Mouse (Mus musculus): ENCODE results near the gene Dglucy.
"Not testable (repeated sequence)": the region's sequence is repeated elsewhere in the genome, so short reads cannot be mapped to it uniquely, and the experiment has no call there.

Gene Dglucy

GRCm38 (mm10) chr12:100780416-100780815, 1.6 kb downstream of the Dglucy start:
- DNase-seq (ENCODE audit: low read depth) = no peak

GRCm38 (mm10) chr12:100781428-100782120, 2.7 kb downstream of the Dglucy start:
- DNase-seq (ENCODE audit: low read depth) = no peak

GRCm38 (mm10) chr12:100784152-100784551, 5.3 kb downstream of the Dglucy start:
- DNase-seq (ENCODE audit: low read depth) = no peak

GRCm38 (mm10) chr12:100785344-100785743, 6.5 kb downstream of the Dglucy start:
- no peak for DNase-seq (ENCODE audit: low read depth)

DNA sequence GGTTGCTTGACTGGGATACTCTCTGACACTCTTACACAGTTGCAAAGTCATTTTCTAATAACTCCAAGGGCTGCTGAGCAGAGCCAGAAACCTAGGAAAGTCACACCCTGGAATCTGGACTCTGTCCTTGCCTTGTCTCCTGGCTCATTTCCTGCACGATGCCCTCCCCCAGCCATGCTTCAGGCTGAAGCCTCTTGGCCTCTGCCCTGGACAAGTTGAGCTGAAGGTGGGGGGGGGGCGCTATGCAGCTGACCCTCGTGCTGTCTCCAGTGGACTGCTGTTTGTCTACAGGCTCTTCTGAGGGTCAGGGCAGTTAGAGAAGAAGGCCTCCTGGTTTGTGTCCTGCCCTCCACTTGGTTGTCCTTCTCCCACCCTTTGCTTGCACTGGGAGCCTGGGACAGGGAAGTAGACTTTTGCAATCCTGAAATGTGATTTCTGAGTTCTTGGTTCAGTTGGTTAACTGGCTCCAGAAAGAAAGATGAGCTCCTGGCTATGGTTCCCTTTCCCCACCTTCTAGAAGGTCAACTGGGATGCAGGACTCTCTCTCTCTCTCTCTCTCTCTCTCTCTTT, 11.2 kb downstream of the Dglucy start:
- DNase-seq (ENCODE audit: low read depth) = no peak

DNA sequence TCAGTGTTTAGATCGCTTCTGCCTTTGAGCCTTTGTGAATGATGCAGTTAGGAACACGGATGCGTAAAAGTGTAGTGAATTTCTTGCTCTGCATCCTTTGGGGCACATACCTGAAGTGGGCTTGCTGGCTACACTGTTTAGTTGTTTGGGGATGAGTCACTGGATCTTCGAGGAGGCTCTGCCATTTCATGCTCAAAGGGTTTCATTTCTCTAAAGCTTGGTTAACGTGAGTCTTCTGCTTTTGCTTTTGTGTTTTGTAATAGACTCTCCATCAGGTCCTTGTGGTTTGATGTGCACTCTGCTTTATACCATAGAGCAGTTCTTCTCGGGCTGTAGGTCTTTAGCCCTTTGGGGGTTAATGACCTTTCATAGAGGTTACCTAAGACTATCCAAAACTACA, 12.6 kb downstream of the Dglucy start:
- no peak for DNase-seq (ENCODE audit: low read depth)

DNA sequence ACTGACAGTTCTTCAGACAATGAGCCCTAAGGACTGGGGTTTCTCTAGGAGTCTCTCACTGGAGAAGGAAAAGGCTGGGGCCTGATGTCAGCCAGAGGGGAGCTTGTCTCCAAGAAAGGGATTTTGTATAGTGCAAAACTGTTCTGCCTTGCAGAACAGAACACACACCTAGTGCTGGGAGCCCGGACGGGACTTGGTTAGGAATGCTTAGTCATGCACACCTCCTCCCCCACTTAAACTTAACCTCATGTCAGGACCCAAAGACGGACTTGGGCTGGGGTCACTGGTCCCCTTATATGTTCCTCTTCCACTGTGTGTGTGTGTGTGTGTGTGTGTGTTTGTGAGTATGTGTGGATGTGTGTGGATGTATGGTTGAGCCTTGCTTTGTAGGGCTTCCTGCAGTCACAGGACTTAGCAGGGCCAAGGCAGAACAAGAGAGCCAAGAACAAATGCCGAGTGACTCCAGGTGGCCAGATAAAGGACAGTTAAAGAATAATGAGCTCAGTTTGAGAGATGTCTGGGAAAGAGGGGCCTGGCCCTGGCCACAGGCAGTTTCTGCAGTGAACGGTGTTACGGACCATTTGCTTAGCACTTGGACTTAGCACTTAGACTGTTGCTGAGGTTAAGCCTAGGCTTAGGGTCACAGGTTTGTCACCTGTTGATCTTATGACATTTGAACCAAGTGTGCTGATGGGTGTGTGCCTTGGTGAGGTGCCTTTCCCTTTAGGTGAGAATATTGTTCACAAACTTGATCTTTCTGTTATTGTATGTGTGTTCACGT, 15.8 kb downstream of the Dglucy start:
- no peak for DNase-seq (ENCODE audit: low read depth)

GRCm38 (mm10) chr12:100795390-100796036, 16.7 kb downstream of the Dglucy start:
- DNase-seq (ENCODE audit: low read depth) = no peak

DNA sequence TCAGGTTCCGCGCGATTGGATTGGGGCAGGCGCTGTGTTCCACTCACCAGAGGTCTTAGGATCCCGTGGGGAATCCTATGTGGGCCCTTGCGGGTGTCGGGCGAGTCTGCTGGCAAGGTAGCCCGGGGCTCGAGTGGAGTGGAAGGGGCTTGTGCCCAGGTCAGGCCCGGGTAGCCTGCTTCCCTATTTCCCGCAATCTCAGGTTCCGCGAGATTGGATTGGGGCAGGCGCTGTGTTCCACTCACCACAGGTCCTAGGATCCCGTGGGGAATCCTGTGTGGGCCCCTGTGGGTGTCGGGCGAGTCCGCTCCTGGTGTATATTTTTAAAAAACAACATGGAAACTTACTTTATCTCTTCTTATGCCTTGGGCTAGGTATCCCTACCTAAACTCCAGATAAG, 24.5 kb downstream of the Dglucy start:
- not testable (repeated sequence) for DNase-seq (ENCODE audit: low read depth)

DNA sequence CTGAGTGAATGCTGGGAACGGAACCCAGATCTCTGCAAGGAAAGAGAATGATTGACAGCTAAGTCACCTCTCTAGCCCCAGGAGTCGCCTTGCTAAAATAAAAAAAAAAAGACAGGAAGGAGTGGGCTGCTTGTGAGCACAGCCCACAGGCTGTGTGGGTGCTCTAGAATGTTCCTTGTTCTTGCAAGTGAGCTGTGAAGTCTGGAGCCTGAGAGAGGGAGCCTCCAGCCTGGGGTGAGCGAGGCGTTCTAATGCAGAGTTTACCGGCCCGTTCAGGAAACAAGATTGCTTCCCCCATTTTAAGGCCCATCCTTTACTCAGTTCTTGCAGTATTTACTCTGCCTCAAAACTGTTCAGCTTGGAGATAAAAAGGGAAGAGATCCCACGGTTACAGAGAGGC, 28.4 kb downstream of the Dglucy start:
- DNase-seq (ENCODE audit: low read depth) = no peak

GRCm38 (mm10) chr12:100808609-100809280, 29.9 kb downstream of the Dglucy start:
- DNase-seq (ENCODE audit: low read depth) = no peak

GRCm38 (mm10) chr12:100810542-100810941, 31.7 kb downstream of the Dglucy start:
- DNase-seq (ENCODE audit: low read depth) = peak; percentile 79

DNA sequence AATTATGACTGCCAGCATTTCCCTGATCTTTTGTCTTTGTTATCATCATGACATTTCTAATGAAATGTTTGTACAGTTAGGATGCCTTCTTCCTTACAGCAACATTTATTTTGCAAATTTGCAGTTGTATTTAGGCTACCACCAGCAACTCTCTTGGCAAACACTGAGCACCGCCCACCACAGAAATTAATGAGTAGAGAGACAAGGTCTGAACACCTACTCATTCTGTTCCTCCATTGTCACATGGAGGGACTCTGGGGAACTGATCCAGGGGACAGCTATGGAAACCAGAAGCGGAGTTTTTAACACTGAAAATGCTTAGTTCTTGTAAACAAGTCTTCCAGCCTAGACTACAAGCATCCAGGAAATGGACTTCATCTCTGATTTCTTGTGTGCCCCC, 35.0 kb downstream of the Dglucy start:
- DNase-seq (ENCODE audit: low read depth) = no peak

DNA sequence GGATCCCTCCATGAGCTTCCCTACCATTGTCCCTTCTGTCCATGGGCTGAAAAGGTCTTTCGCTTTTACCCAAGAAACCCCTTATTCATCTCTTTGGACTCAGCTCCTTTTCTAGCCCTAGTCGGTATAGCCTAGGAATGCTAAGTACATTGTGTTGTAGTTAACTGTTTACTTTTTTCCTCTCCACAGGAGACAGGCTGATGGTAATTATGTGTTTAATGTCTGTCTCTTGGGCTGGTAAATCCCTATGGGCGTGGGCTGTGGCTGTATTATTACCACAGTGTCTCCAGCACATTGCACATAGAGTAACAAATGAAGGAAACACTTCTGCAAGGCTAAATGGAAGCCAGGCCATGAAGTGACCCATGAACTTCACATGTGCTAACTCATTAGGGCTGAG, 35.8 kb downstream of the Dglucy start:
- no peak for DNase-seq (ENCODE audit: low read depth)

GRCm38 (mm10) chr12:100816906-100817305, 38.0 kb downstream of the Dglucy start:
- DNase-seq (ENCODE audit: low read depth) = no peak

GRCm38 (mm10) chr12:100819965-100820364, 41.1 kb downstream of the Dglucy start:
- no peak for DNase-seq (ENCODE audit: low read depth)

DNA sequence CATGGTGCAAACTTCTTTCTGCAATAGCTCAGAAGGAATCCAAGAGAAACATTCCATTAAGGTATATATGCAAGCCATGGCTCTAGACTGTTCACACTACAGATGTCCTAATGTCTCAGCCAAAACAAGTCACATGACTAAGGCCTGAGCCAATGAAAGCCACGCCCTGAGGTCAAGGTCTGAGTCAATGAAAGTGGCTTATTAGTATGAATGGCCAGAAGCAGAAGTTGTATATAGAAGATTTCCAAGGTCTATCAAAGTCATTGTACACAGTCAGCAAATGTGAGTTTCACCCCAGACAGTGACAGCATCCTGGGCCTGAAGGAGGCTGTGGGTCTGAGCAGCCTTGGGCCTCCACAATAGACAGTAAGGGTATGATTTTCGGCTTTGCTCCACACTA, 52.2 kb downstream of the Dglucy start:
- no peak for DNase-seq (ENCODE audit: low read depth)

DNA sequence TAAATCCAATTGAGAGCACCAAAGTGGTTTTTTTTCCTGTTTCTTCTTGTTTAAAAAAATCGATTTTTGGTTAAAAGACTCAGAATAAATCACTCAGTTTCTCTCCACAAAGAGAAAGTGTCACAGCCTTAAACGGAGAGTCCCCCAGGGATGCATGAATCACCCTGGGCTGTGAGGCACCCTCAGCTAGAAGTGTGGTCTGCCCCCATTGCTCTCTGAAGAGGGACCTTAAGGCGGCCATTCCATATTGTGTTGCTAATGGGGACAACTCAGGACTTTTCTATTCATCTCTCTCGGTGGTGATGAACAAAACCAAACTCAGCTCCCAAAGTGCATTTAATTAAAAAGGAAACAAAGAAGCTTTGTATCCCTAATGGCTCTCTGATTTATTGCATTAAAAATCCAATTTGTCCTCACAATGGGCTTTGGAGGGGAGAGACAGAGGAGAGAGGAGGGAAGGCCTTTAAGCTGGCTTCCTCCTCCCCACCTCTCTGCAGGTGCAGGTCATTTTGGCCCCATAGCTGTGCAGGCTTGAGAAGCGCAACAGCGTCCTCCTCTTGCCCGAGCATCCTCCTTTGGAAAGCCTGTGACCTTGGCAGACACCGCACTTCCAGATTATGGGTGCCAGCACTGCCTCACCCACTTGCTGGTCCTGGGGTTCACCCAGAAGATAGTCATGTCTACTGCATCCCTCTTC, 52.9 kb downstream of the Dglucy start:
- DNase-seq (ENCODE audit: low read depth) = no peak

DNA sequence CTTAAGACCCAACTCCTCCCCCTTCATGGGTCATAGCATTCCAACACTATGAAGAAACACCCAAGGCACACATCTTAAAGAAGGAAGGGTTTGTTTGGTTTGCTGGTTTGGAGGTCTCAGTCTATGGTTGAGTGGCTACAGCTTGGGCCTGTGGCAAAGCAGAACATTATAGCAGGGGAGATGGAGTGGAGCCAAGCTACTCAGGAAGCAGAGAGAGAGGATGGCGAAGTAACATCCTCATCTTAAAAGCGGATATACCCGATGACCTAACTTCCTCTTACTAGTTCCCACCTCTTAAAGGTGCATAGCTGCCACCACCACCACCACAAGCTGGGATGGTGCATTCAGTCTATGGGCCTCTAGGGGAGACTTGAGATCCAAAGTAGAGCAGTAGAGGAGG, 58.4 kb downstream of the Dglucy start:
- DNase-seq (ENCODE audit: low read depth) = no peak

DNA sequence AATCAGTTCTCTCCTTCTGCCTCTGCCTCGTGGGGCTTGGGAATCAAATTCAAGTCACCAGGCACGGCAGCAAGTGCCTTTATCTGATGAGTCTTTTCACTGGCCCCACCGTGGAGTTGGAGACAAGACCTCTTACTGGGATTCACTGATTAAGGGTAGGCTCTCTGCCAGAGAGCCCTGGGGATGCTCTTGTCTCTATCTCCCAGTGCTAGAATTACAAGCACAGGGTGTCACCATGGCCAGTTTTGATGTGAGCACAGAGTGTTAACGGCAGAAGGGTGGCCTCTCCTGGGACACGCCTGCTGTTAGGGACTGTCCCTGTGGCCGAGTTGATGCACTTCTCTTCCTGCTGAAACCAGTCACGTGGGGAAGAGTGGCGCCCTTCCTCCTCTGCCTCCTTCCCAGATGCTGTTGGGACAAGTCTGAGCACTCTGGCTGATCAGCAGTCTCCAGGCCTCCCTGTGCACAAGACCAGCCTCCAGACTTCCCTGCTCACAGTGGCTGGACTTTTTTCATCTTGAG, 60.3 kb downstream of the Dglucy start:
- no peak for DNase-seq (ENCODE audit: low read depth)

DNA sequence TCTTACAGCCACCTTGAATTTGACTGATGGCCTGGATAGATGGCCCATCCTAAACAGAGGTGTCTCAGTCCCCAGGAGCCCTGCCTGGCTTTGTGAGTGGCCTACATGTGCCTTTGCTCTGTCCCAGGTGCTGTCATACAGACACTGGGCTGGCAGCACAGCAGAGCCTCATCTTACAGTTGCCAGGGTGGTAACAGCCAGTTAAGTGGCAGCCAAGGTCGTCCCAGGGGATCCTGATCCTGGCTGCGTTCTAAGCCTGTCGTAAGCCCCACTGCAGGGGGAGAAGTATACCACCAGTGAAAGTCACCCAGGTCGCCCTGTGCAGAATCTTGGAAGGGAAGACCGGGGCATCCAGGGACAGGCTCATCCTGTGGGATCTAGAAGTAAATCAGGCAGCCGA, 61.1 kb downstream of the Dglucy start:
- DNase-seq (ENCODE audit: low read depth) = no peak
